Mouse (Mus musculus): ENCODE results near the gene Prm2.
"Not testable (repeated sequence)": the region's sequence is repeated elsewhere in the genome, so short reads cannot be mapped to it uniquely, and the experiment has no call there.

Prm2 gene

GRCm38 (mm10) chr16:10810376-10810775 lies 14.4 kb upstream of the Prm2 start:
- DNase-seq = no peak

GRCm38 (mm10) chr16:10805789-10806527 lies 10.0 kb upstream of the Prm2 start, which contains the start of gene Prm1:
Gene Prm1, minus strand, starts transcription at chr16:10805839.
- peak; percentile 69 to 80 for DNase-seq

- DNase-seq = not testable (repeated sequence)
Measured at GRCm38 (mm10) chr16:10802420-10802819, 6.5 kb upstream of the Prm2 start.

- DNase-seq = no peak
Measured at GRCm38 (mm10) chr16:10790702-10791101, 5.2 kb downstream of the Prm2 start, which contains the start of gene Prm3. Gene Prm3, minus strand, starts transcription at chr16:10790914.

- DNase-seq = no peak
Measured at GRCm38 (mm10) chr16:10788866-10789265, 7.1 kb downstream of the Prm2 start.

- peak in 1 of 2 experiments; percentile 72 for DNase-seq
Measured at GRCm38 (mm10) chr16:10788271-10788670, 7.7 kb downstream of the Prm2 start, which contains the start of gene Tnp2. Gene Tnp2, minus strand, starts transcription at chr16:10788660.

GRCm38 (mm10) chr16:10787548-10788058 lies 8.3 kb downstream of the Prm2 start:
- no peak for DNase-seq

- DNase-seq = no peak
Measured at GRCm38 (mm10) chr16:10786782-10787547, 9.0 kb downstream of the Prm2 start.

- peak; percentile 75 to 88 for DNase-seq
Measured at GRCm38 (mm10) chr16:10786288-10786687, 9.6 kb downstream of the Prm2 start.

GRCm38 (mm10) chr16:10785371-10786231 lies 10.3 kb downstream of the Prm2 start, which contains the start of gene Socs1:
Gene Socs1, minus strand, starts transcription at chr16:10785536.
- DNase-seq = peak; percentile 94

GRCm38 (mm10) chr16:10784793-10785370 lies 11.1 kb downstream of the Prm2 start:
- peak; percentile 93 to 94 for DNase-seq

GRCm38 (mm10) chr16:10783883-10784792 lies 11.8 kb downstream of the Prm2 start:
- peak in 1 of 2 experiments; percentile 56 for DNase-seq

- DNase-seq = no peak
Measured at GRCm38 (mm10) chr16:10783451-10783850, 12.5 kb downstream of the Prm2 start.

GRCm38 (mm10) chr16:10783152-10783434 lies 12.8 kb downstream of the Prm2 start:
- peak in 1 of 2 experiments; percentile 39 for DNase-seq

GRCm38 (mm10) chr16:10782377-10783151 lies 13.4 kb downstream of the Prm2 start:
- DNase-seq = no peak

- DNase-seq = peak in 1 of 2 experiments; percentile 69
Measured at GRCm38 (mm10) chr16:10781862-10782371, 14.0 kb downstream of the Prm2 start.

- no peak for DNase-seq
Measured at GRCm38 (mm10) chr16:10780631-10781120, 15.3 kb downstream of the Prm2 start.

- DNase-seq = no peak
Measured at GRCm38 (mm10) chr16:10777579-10778160, 18.3 kb downstream of the Prm2 start.

GRCm38 (mm10) chr16:10776322-10776721 lies 19.6 kb downstream of the Prm2 start:
- DNase-seq = no peak

Measured in thymus, adult 18-20 months (tissue).